In genomic region chr8:56551361-56551852, GRCm38 (mm10) we compare ENCODE assay signal across 8 mouse cellular contexts. TPM values are rescaled to one million over a fixed set of nuclear protein-coding genes. Genes with fewer than 3 reads are reported as not detected.
DNase-seq lines count a peak whose midpoint lies in the region; ATAC-seq lines count a peak whose summit lies in the region.

No protein-coding gene starts in this region.

- H3K36me3 ChIP-seq in heart, embryonic 14.5 days (ENCODE audit: control insufficient read depth, insufficient read depth, low read length): peaks cover 2% of the 10 kb centered on the region; the same call in 1 of the 2 replicates
- H3K36me3 ChIP-seq in liver, embryonic 13.5 days: no peaks in the 10 kb centered on the region
- no peaks in the 10 kb centered on the region for H3K36me3 ChIP-seq in neural tube, embryonic 12.5 days

- under 1% methylated on average over 28 of the region's 28 CpGs for WGBS in heart, embryonic 14.5 days
- under 1% methylated on average over 28 of the region's 28 CpGs for WGBS in liver, embryonic 13.5 days (ENCODE audit: insufficient replicate concordance)
- under 1% methylated on average over 28 of the region's 28 CpGs for WGBS in neural tube, embryonic 12.5 days

- peaks cover 2 to 17% of the 10 kb centered on the region in 2 experiments; a peak in 3 of 4 replicates for H3K4me1 ChIP-seq in heart, embryonic 14.5 days (ENCODE audit: control insufficient read depth in 2 of 2, insufficient read depth in 2 of 2, low read length in 2 of 2)
- peaks cover 24% of the 10 kb centered on the region for H3K4me1 ChIP-seq in liver, embryonic 13.5 days (replicated peaks)
- peaks cover 9% of the 10 kb centered on the region for H3K4me1 ChIP-seq in neural tube, embryonic 12.5 days

- peak; percentile 83 to 87 for DNase-seq in CD8-positive naive resting alpha-beta T cell, adult 2 months (ENCODE audit: low read depth in 2 of 2, low spot score in 2 of 2)
- DNase-seq in c-Kit-negative CD71-positive TER-119-positive erythroid progenitor cells, embryonic 14.5 days (ENCODE audit: low read depth, low spot score): peak; percentile 90
- peak; percentile 93 for DNase-seq in fibroblast of lung, adult 2 months (ENCODE audit: low read depth)
- DNase-seq in kidney, postnatal 14 days: peak; percentile 94
- peak; percentile 85 for DNase-seq in liver, embryonic 13.5 days
- DNase-seq in telencephalon, adult 2 months (ENCODE audit: low read depth, low spot score): peak; percentile 95

- peak overlapping the region; percentile 77 for H3K4me2 ChIP-seq in heart, embryonic 14.5 days (ENCODE audit: low read length)
- H3K4me2 ChIP-seq in liver, embryonic 13.5 days: peak overlapping the region; percentile 90
- H3K4me2 ChIP-seq in neural tube, embryonic 12.5 days (replicated peaks): peak overlapping the region; percentile 68

- no peaks in the 10 kb centered on the region for H3K9me3 ChIP-seq in heart, embryonic 14.5 days (ENCODE audit: control insufficient read depth, low read length)
- no peaks in the 10 kb centered on the region for H3K9me3 ChIP-seq in liver, embryonic 13.5 days (replicated peaks)
- no peaks in the 10 kb centered on the region for H3K9me3 ChIP-seq in neural tube, embryonic 12.5 days

- H3K27ac ChIP-seq in heart, embryonic 14.5 days (replicated peaks in 1 of 2; ENCODE audit: control insufficient read depth in 1 of 2, insufficient read depth in 1 of 2, low read depth in 2 of 2, low read length in 2 of 2): peak overlapping the region; percentile 79 to 90
- peak overlapping the region; percentile 89 for H3K27ac ChIP-seq in liver, embryonic 13.5 days
- H3K27ac ChIP-seq in neural tube, embryonic 12.5 days: peak overlapping the region; percentile 28; the same call in 1 of the 2 replicates

- peak; percentile 98 for ATAC-seq in heart, embryonic 14.5 days (ENCODE audit: insufficient number of reproducible peaks, insufficient read depth, low FRiP score, low read depth)
- ATAC-seq in liver, embryonic 13.5 days (ENCODE audit: low read depth): peak; percentile 96
- peak; percentile 98 for ATAC-seq in neural tube, embryonic 12.5 days (ENCODE audit: low FRiP score, low read depth)

- H3K9ac ChIP-seq in heart, embryonic 14.5 days (ENCODE audit: low read length): peak overlapping the region; percentile 82
- H3K9ac ChIP-seq in liver, embryonic 13.5 days: peak overlapping the region; percentile 90
- H3K9ac ChIP-seq in neural tube, embryonic 12.5 days: peak overlapping the region; percentile 73

- H3K27me3 ChIP-seq in heart, embryonic 14.5 days (ENCODE audit: control insufficient read depth, insufficient read depth, low read length): no peaks in the 10 kb centered on the region
- no peaks in the 10 kb centered on the region for H3K27me3 ChIP-seq in liver, embryonic 13.5 days
- no peaks in the 10 kb centered on the region for H3K27me3 ChIP-seq in neural tube, embryonic 12.5 days (replicated peaks)

- peak overlapping the region; percentile 86 to 91 for H3K4me3 ChIP-seq in heart, embryonic 14.5 days (ENCODE audit: control insufficient read depth in 1 of 2, insufficient read depth in 1 of 2, low read depth in 1 of 2, low read length in 2 of 2)
- peak overlapping the region; percentile 82 for H3K4me3 ChIP-seq in liver, embryonic 13.5 days (replicated peaks)
- H3K4me3 ChIP-seq in neural tube, embryonic 12.5 days: peak overlapping the region; percentile 79

RNA-seq across cellular contexts. Expression of gene Fbxo8, which starts 0.5 kb away (rescaled TPM):
- polyA plus RNA-seq in heart, embryonic 14.5 days (2014; fragmentation: Nextera tagmentation; extraction: Ambion mirVana): 48.0 and 53.6 TPM in 2 replicates
- polyA plus RNA-seq in liver, embryonic 13.5 days (2015; fragmentation: Nextera tagmentation; extraction: Ambion mirVana): 43.1 and 51.3 TPM in 2 replicates
- 36.0 and 42.2 TPM in 2 replicates for polyA plus RNA-seq in neural tube, embryonic 12.5 days (2016; fragmentation: Nextera tagmentation; extraction: Ambion mirVana)

RNA-seq across cellular contexts. Expression of gene Cep44, which starts 0.6 kb away (rescaled TPM):
- 22.2 and 23.7 TPM in 2 replicates for polyA plus RNA-seq in heart, embryonic 14.5 days (2014; fragmentation: Nextera tagmentation; extraction: Ambion mirVana)
- 20.1 and 21.9 TPM in 2 replicates for polyA plus RNA-seq in liver, embryonic 13.5 days (2015; fragmentation: Nextera tagmentation; extraction: Ambion mirVana)
- 35.1 and 35.4 TPM in 2 replicates for polyA plus RNA-seq in neural tube, embryonic 12.5 days (2016; fragmentation: Nextera tagmentation; extraction: Ambion mirVana)

Comparison
In these comparisons a context has a peak if more than half of its experiments do, and no peak if none do; other contexts are left out.
1. Peak in every context shown above with its lines: DNase-seq, ATAC-seq, H3K4me3 ChIP-seq and H3K27ac ChIP-seq.
2. H3K27ac ChIP-seq: peak in every context shown above with its lines; median percentile 89 in liver, embryonic 13.5 days; 84 in heart, embryonic 14.5 days; 28 in neural tube, embryonic 12.5 days.